ENCODE assay signal across 8 mouse cellular contexts in genomic region chr16:17744536-17744935, GRCm38 (mm10). TPM values are rescaled to one million over a fixed set of nuclear protein-coding genes. Genes with fewer than 3 reads are reported as not detected.
DNase-seq lines count a peak whose midpoint lies in the region; ATAC-seq and TF ChIP-seq lines count a peak whose summit lies in the region.

No protein-coding gene starts in this region.

- TF ChIP-seq CTCF in bone marrow macrophage, adult 2 months (IDR thresholded peaks at IDR 0.05; ENCODE audit: low read depth, low read length): peak; percentile 87
- TF ChIP-seq CTCF in stomach, postnatal 0 days (IDR thresholded peaks at IDR 0.05; ENCODE audit: low read depth): peak; percentile 77

- TF ChIP-seq POLR2A in bone marrow macrophage, adult 2 months (IDR thresholded peaks at IDR 0.05; ENCODE audit: borderline replicate concordance, low read depth, low read length): no peak
- TF ChIP-seq POLR2A in limb, embryonic 14.5 days (IDR thresholded peaks at IDR 0.05; ENCODE audit: borderline replicate concordance, extremely low read depth, insufficient read depth, insufficient read length): no peak

- H3K9ac ChIP-seq in limb, embryonic 14.5 days (ENCODE audit: low read depth, low read length, severe bottlenecking): no peak overlapping the region
- no peak overlapping the region for H3K9ac ChIP-seq in stomach, postnatal 0 days (ENCODE audit: low read length)

- no peaks in the 10 kb centered on the region for H3K9me3 ChIP-seq in limb, embryonic 14.5 days (ENCODE audit: control insufficient read depth, low read length)
- no peaks in the 10 kb centered on the region for H3K9me3 ChIP-seq in stomach, postnatal 0 days (ENCODE audit: control insufficient read depth, low read length)

- ATAC-seq in limb, embryonic 14.5 days (ENCODE audit: low FRiP score, low read depth): peak; percentile 47; the same call in 1 of the 2 replicates
- no peak for ATAC-seq in stomach, postnatal 0 days (ENCODE audit: low FRiP score, low TSS enrichment)

- H3K27ac ChIP-seq in bone marrow macrophage, adult 2 months (ENCODE audit: insufficient read depth, low read depth, low read length): no peak overlapping the region
- no peak overlapping the region for H3K27ac ChIP-seq in limb, embryonic 14.5 days (replicated peaks; ENCODE audit: low read depth, low read length)
- no peak overlapping the region for H3K27ac ChIP-seq in stomach, postnatal 0 days (replicated peaks)

- H3K36me3 ChIP-seq in limb, embryonic 14.5 days (ENCODE audit: control insufficient read depth, insufficient read depth, low read length): no peaks in the 10 kb centered on the region
- no peaks in the 10 kb centered on the region for H3K36me3 ChIP-seq in stomach, postnatal 0 days (ENCODE audit: control insufficient read depth, insufficient read depth, low read length)

- no peaks in the 10 kb centered on the region for H3K4me1 ChIP-seq in bone marrow macrophage, adult 2 months (ENCODE audit: control insufficient read depth, insufficient read depth, low read length)
- no peaks in the 10 kb centered on the region for H3K4me1 ChIP-seq in limb, embryonic 14.5 days (ENCODE audit: control insufficient read depth, insufficient read depth, low read length)
- H3K4me1 ChIP-seq in stomach, postnatal 0 days (replicated peaks; ENCODE audit: control insufficient read depth, insufficient read depth): 0 out of 2 replicates have a peak, but pooled peaks cover 3% of the 10 kb centered on the region

- no peak overlapping the region for H3K4me2 ChIP-seq in limb, embryonic 14.5 days (replicated peaks; ENCODE audit: low read depth, low read length, severe bottlenecking)
- H3K4me2 ChIP-seq in stomach, postnatal 0 days (replicated peaks; ENCODE audit: low read depth): no peak overlapping the region

- DNase-seq in adrenal gland, postnatal 25 days: peak; percentile 26
- no peak for DNase-seq in adrenal gland, adult 8-10 months
- DNase-seq in kidney, postnatal 10 days: peak; percentile 61
- DNase-seq in kidney, adult 9 months: no peak
- peak; percentile 23 for DNase-seq in limb, embryonic 14.5 days (ENCODE audit: low spot score)
- no peak for DNase-seq in stomach, postnatal 0 days (ENCODE audit: low spot score)
- no peak for DNase-seq in layer of hippocampus, adult 11-12 months (ENCODE audit: low spot score)

- WGBS in limb, embryonic 14.5 days: 8% methylated on average over 1 of the region's 1 CpGs
- 31% methylated on average over 1 of the region's 1 CpGs for WGBS in stomach, postnatal 0 days

- H3K4me3 ChIP-seq in bone marrow macrophage, adult 2 months (ENCODE audit: insufficient read depth, low read length): no peak overlapping the region
- no peak overlapping the region for H3K4me3 ChIP-seq in limb, embryonic 14.5 days (replicated peaks; ENCODE audit: low read length)
- H3K4me3 ChIP-seq in stomach, postnatal 0 days (ENCODE audit: low read depth, low read length): no peak overlapping the region

- H3K27me3 ChIP-seq in limb, embryonic 14.5 days (ENCODE audit: control insufficient read depth, insufficient read depth, low read length): no peaks in the 10 kb centered on the region
- H3K27me3 ChIP-seq in stomach, postnatal 0 days (ENCODE audit: control insufficient read depth, insufficient read depth, low read length): no peaks in the 10 kb centered on the region

- TF ChIP-seq EP300 in stomach, postnatal 0 days (optimal IDR thresholded peaks at IDR 0.05): no peak

RNA-seq across cellular contexts. Expression of gene Med15, which starts 11.8 kb away (rescaled TPM):
- total RNA-seq in adrenal gland, postnatal 25 days (2021): 74.8 and 76.0 TPM in 2 replicates
- total RNA-seq in adrenal gland, adult 8-10 months (2022): 10 to 100 TPM; 54.1 to 95.8 (median 62.0) TPM
- 82.4 and 105 TPM in 2 replicates for polyA plus RNA-seq in bone marrow macrophage, adult 2 months (2012; ENCODE audit: insufficient read depth, insufficient read length, missing spikeins)
- polyA plus RNA-seq in limb, embryonic 14.5 days (2012; rRNA removed): 84.6 and 121 TPM in 2 replicates
- polyA plus RNA-seq in limb, embryonic 14.5 days (2014; fragmentation: Nextera tagmentation; extraction: Ambion mirVana): 41.6 and 44.0 TPM in 2 replicates
- 19.4 and 22.7 TPM in 2 replicates for polyA plus RNA-seq in stomach, postnatal 0 days (2015; fragmentation: Nextera tagmentation; extraction: Ambion mirVana)

RNA-seq across cellular contexts. Expression of gene Klhl22, which starts 14.9 kb away (rescaled TPM):
- total RNA-seq in adrenal gland, postnatal 25 days (2021): 32.3 and 49.0 TPM in 2 replicates
- total RNA-seq in adrenal gland, adult 8-10 months (2022): 10 to 100 TPM; 40.5 to 65.6 (median 50.8) TPM
- 9.3 and 12.4 TPM in 2 replicates for polyA plus RNA-seq in bone marrow macrophage, adult 2 months (2012; ENCODE audit: insufficient read depth, insufficient read length, missing spikeins)
- polyA plus RNA-seq in limb, embryonic 14.5 days (2012; rRNA removed): 124 and 176 TPM in 2 replicates
- 87.2 and 101 TPM in 2 replicates for polyA plus RNA-seq in limb, embryonic 14.5 days (2014; fragmentation: Nextera tagmentation; extraction: Ambion mirVana)
- polyA plus RNA-seq in stomach, postnatal 0 days (2015; fragmentation: Nextera tagmentation; extraction: Ambion mirVana): 32.0 and 34.0 TPM in 2 replicates

RNA-seq across cellular contexts. Expression of gene Scarf2, which starts 52.5 kb away (rescaled TPM):
- total RNA-seq in adrenal gland, postnatal 25 days (2021): 8.6 and 8.7 TPM in 2 replicates
- 10 to 100 TPM; 11.8 to 14.9 (median 13.1) TPM for total RNA-seq in adrenal gland, adult 8-10 months (2022)
- 0.86 and 1.7 TPM in 2 replicates for polyA plus RNA-seq in bone marrow macrophage, adult 2 months (2012; ENCODE audit: insufficient read depth, insufficient read length, missing spikeins)
- 232 and 360 TPM in 2 replicates for polyA plus RNA-seq in limb, embryonic 14.5 days (2012; rRNA removed)
- 51.3 and 64.9 TPM in 2 replicates for polyA plus RNA-seq in limb, embryonic 14.5 days (2014; fragmentation: Nextera tagmentation; extraction: Ambion mirVana)
- polyA plus RNA-seq in stomach, postnatal 0 days (2015; fragmentation: Nextera tagmentation; extraction: Ambion mirVana): 7.8 and 10.7 TPM in 2 replicates

Comparison
In these comparisons a context has a peak if more than half of its experiments do, and no peak if none do; other contexts are left out.
1. DNase-seq: peak in adrenal gland, postnatal 25 days (single experiment), kidney, postnatal 10 days (single experiment) and limb, embryonic 14.5 days (single experiment); none in adrenal gland, adult 8-10 months (single experiment), kidney, adult 9 months (single experiment), stomach, postnatal 0 days (single experiment) and layer of hippocampus, adult 11-12 months (single experiment).